Mouse (Mus musculus) kidney, adult 2 months (tissue): ENCODE data around the gene Gm4450.

Source experiments
- CTCF ChIP-seq: fragments of 200-500 bp; conservative IDR thresholded peaks from 2 replicates; pipeline ENCODE4 v1.5.1; 2011; ENCODE audit warnings: low read depth, mild to moderate bottlenecking, control low read depth, low read length, moderate library complexity, mixed read lengths; ENCODE audit not compliant: insufficient read depth, insufficient read length
- POLR2A ChIP-seq: fragments of 200-500 bp; IDR thresholded peaks from one replicate; pipeline ENCODE4 v1.6.1; 2011; ENCODE audit warnings: low read depth, low read length, control low read depth

- no peak for TF ChIP-seq CTCF
- no peak for TF ChIP-seq POLR2A
Measured at GRCm38 (mm10) chr3:98422926-98423325, 34.0 kb downstream of the Gm4450 start.
